Mouse (Mus musculus): ENCODE data around the gene Cmc2. TPM values are rescaled to one million over a fixed set of nuclear protein-coding genes. Genes with fewer than 3 reads are reported as not detected.

Gene Cmc2
- 83.5 and 87.1 TPM in 2 replicates for polyA plus RNA-seq (2016; fragmentation: Nextera tagmentation; extraction: Ambion mirVana)

- ATAC-seq, result peak; percentile 92
- peaks cover 41% of the 10 kb centered on the region for H3K4me1 ChIP-seq
- peaks cover 50% of the 10 kb centered on the region for H3K36me3 ChIP-seq
- H3K27me3 ChIP-seq (replicated peaks), result no peaks in the 10 kb centered on the region
- peak within 1 kb of the TSS; percentile 85 for H3K9ac ChIP-seq
- H3K27ac ChIP-seq, result peak within 1 kb of the TSS; percentile 90
- H3K4me3 ChIP-seq, result peak within 1 kb of the TSS; percentile 86
- H3K4me2 ChIP-seq, result peak within 1 kb of the TSS; percentile 85
- no peaks in the 10 kb centered on the region for H3K9me3 ChIP-seq (replicated peaks)
- WGBS (ENCODE audit: insufficient replicate concordance), result under 1% methylated on average over 57 of the region's 57 CpGs
Observed at GRCm38 (mm10) chr8:116921337-116922059, at the start of gene Cmc2, which contains the start of gene Cenpn. TSS of gene Cmc2 (minus strand) at chr8:116921455. TSS of gene Cenpn (plus strand) at chr8:116921730.

- no peak overlapping the region for H3K4me3 ChIP-seq
- H3K36me3 ChIP-seq, result no peaks in the 10 kb centered on the region
- WGBS (ENCODE audit: insufficient replicate concordance), result 67% methylated on average over 6 of the region's 6 CpGs
- no peak overlapping the region for H3K4me2 ChIP-seq
- H3K9ac ChIP-seq, result no peak overlapping the region
- H3K27ac ChIP-seq, result no peak overlapping the region
- H3K27me3 ChIP-seq (replicated peaks), result peaks cover 9% of the 10 kb centered on the region
- H3K9me3 ChIP-seq (replicated peaks), result no peaks in the 10 kb centered on the region
- no peak for ATAC-seq
- H3K4me1 ChIP-seq, result peaks cover 3% of the 10 kb centered on the region; the same call in 1 of the 2 replicates
Observed at GRCm38 (mm10) chr8:116969531-116969930, 48.3 kb upstream of the Cmc2 start.

- peaks cover 8% of the 10 kb centered on the region; the same call in 1 of the 2 replicates for H3K4me1 ChIP-seq
- 78% methylated on average over 9 of the region's 9 CpGs for WGBS (ENCODE audit: insufficient replicate concordance)
- no peak overlapping the region for H3K4me2 ChIP-seq
- ATAC-seq, result no peak
- no peak overlapping the region for H3K27ac ChIP-seq
- H3K27me3 ChIP-seq (replicated peaks), result no peaks in the 10 kb centered on the region
- no peak overlapping the region for H3K4me3 ChIP-seq
- H3K9ac ChIP-seq, result no peak overlapping the region
- H3K36me3 ChIP-seq, result peaks cover 62% of the 10 kb centered on the region
- no peaks in the 10 kb centered on the region for H3K9me3 ChIP-seq (replicated peaks)
Observed at GRCm38 (mm10) chr8:116954415-116954814, 33.2 kb upstream of the Cmc2 start.

GRCm38 (mm10) chr8:116952428-116952827, 31.2 kb upstream of the Cmc2 start:
- no peak for ATAC-seq
- peaks cover 15% of the 10 kb centered on the region for H3K4me1 ChIP-seq
- H3K27ac ChIP-seq, result no peak overlapping the region
- no peaks in the 10 kb centered on the region for H3K9me3 ChIP-seq (replicated peaks)
- WGBS (ENCODE audit: insufficient replicate concordance), result 70% methylated on average over 8 of the region's 8 CpGs
- no peak overlapping the region for H3K9ac ChIP-seq
- no peaks in the 10 kb centered on the region for H3K27me3 ChIP-seq (replicated peaks)
- H3K4me2 ChIP-seq, result no peak overlapping the region
- no peak overlapping the region for H3K4me3 ChIP-seq
- H3K36me3 ChIP-seq, result peaks cover 46% of the 10 kb centered on the region

GRCm38 (mm10) chr8:116951778-116952177, 30.5 kb upstream of the Cmc2 start:
- 80% methylated on average over 2 of the region's 2 CpGs for WGBS (ENCODE audit: insufficient replicate concordance)
- no peaks in the 10 kb centered on the region for H3K27me3 ChIP-seq (replicated peaks)
- peaks cover 19% of the 10 kb centered on the region for H3K4me1 ChIP-seq
- peaks cover 40% of the 10 kb centered on the region for H3K36me3 ChIP-seq
- no peak for ATAC-seq
- H3K9ac ChIP-seq, result no peak overlapping the region
- no peak overlapping the region for H3K4me2 ChIP-seq
- H3K27ac ChIP-seq, result no peak overlapping the region
- H3K4me3 ChIP-seq, result no peak overlapping the region
- H3K9me3 ChIP-seq (replicated peaks), result no peaks in the 10 kb centered on the region

- Histone ChIP-seq H3K4me2 (no peak overlapping the region), H3K9me3 (replicated peaks) (no peaks in the 10 kb centered on the region), H3K27ac (no peak overlapping the region), H3K4me3 (no peak overlapping the region), H3K27me3 (replicated peaks) (no peaks in the 10 kb centered on the region), H3K36me3 (peaks cover 36% of the 10 kb centered on the region), H3K9ac (no peak overlapping the region), H3K4me1 (peaks cover 24% of the 10 kb centered on the region)
- 72% methylated on average over 5 of the region's 5 CpGs for WGBS (ENCODE audit: insufficient replicate concordance)
- no peak for ATAC-seq
Observed at GRCm38 (mm10) chr8:116951369-116951768, 30.1 kb upstream of the Cmc2 start.

GRCm38 (mm10) chr8:116947589-116947988, 26.3 kb upstream of the Cmc2 start:
- Histone ChIP-seq H3K27me3 (replicated peaks) (no peaks in the 10 kb centered on the region), H3K9ac (no peak overlapping the region), H3K4me3 (no peak overlapping the region), H3K27ac (peak overlapping the region; percentile 23; the same call in 1 of the 2 replicates), H3K4me2 (peak overlapping the region; percentile 39; the same call in 1 of the 2 replicates), H3K36me3 (no peaks in the 10 kb centered on the region), H3K9me3 (replicated peaks) (no peaks in the 10 kb centered on the region), H3K4me1 (peaks cover 56% of the 10 kb centered on the region)
- 30% methylated on average over 7 of the region's 7 CpGs for WGBS (ENCODE audit: insufficient replicate concordance)
- ATAC-seq, result no peak

GRCm38 (mm10) chr8:116946851-116947250, 25.6 kb upstream of the Cmc2 start:
- no peak for ATAC-seq
- H3K4me3 ChIP-seq, result peak overlapping the region; percentile 40
- WGBS (ENCODE audit: insufficient replicate concordance), result 44% methylated on average over 6 of the region's 6 CpGs
- H3K9ac ChIP-seq, result peak overlapping the region; percentile 56
- no peaks in the 10 kb centered on the region for H3K27me3 ChIP-seq (replicated peaks)
- H3K9me3 ChIP-seq (replicated peaks), result no peaks in the 10 kb centered on the region
- H3K4me2 ChIP-seq, result peak overlapping the region; percentile 98
- peaks cover 62% of the 10 kb centered on the region for H3K4me1 ChIP-seq
- no peaks in the 10 kb centered on the region for H3K36me3 ChIP-seq
- peak overlapping the region; percentile 81 for H3K27ac ChIP-seq

GRCm38 (mm10) chr8:116946268-116946838, 25.1 kb upstream of the Cmc2 start:
- peaks cover 4% of the 10 kb centered on the region; the same call in 1 of the 2 replicates for H3K36me3 ChIP-seq
- peak overlapping the region; percentile 81 for H3K27ac ChIP-seq
- peak overlapping the region; percentile 98 for H3K4me2 ChIP-seq
- peak overlapping the region; percentile 56 for H3K9ac ChIP-seq
- H3K9me3 ChIP-seq (replicated peaks), result no peaks in the 10 kb centered on the region
- H3K27me3 ChIP-seq (replicated peaks), result no peaks in the 10 kb centered on the region
- peak overlapping the region; percentile 40 for H3K4me3 ChIP-seq
- peaks cover 61% of the 10 kb centered on the region for H3K4me1 ChIP-seq
- no peak for ATAC-seq
- WGBS (ENCODE audit: insufficient replicate concordance), result 32% methylated on average over 21 of the region's 21 CpGs

GRCm38 (mm10) chr8:116945169-116945910, 24.1 kb upstream of the Cmc2 start:
- Histone ChIP-seq H3K36me3 (peaks cover 14% of the 10 kb centered on the region), H3K27ac (peak overlapping the region; percentile 81), H3K9ac (peak overlapping the region; percentile 22; the same call in 1 of the 2 replicates), H3K27me3 (replicated peaks) (no peaks in the 10 kb centered on the region), H3K4me1 (peaks cover 57% of the 10 kb centered on the region), H3K9me3 (replicated peaks) (no peaks in the 10 kb centered on the region), H3K4me2 (peak overlapping the region; percentile 98), H3K4me3 (peak overlapping the region; percentile 95; the same call in 1 of the 2 replicates)
- WGBS (ENCODE audit: insufficient replicate concordance), result 37% methylated on average over 9 of the region's 9 CpGs
- ATAC-seq, result peak; percentile 74

- H3K4me1 ChIP-seq, result peaks cover 57% of the 10 kb centered on the region
- WGBS (ENCODE audit: insufficient replicate concordance), result 6% methylated on average over 4 of the region's 4 CpGs
- peak overlapping the region; percentile 95 for H3K4me3 ChIP-seq
- no peaks in the 10 kb centered on the region for H3K9me3 ChIP-seq (replicated peaks)
- no peaks in the 10 kb centered on the region for H3K27me3 ChIP-seq (replicated peaks)
- peak overlapping the region; percentile 98 for H3K4me2 ChIP-seq
- no peak for ATAC-seq
- peak overlapping the region; percentile 81; the same call in 1 of the 2 replicates for H3K27ac ChIP-seq
- peak overlapping the region; percentile 94 for H3K9ac ChIP-seq
- H3K36me3 ChIP-seq, result peaks cover 24% of the 10 kb centered on the region
Observed at GRCm38 (mm10) chr8:116944385-116944696, 23.1 kb upstream of the Cmc2 start.
